Mouse (Mus musculus): ENCODE results near the gene Runx1.

- TF ChIP-seq CTCF (IDR thresholded peaks at IDR 0.05; ENCODE audit: borderline replicate concordance, control insufficient read depth, extremely low read depth, insufficient read depth, low read length, poor library complexity) (no peak), POLR2A (IDR thresholded peaks at IDR 0.05; ENCODE audit: control insufficient read depth, extremely low read depth, insufficient read depth, low read length, poor library complexity) (no peak)
These were observed 106.2 kb downstream of the Runx1 start for GRCm38 (mm10) chr16:92719725-92720124.
